Mouse (Mus musculus) thymus, postnatal 4 days (tissue): ENCODE results near the gene Smarcb1.

Source experiments
- DNase-seq: peaks from one replicate; pipeline ENCODE4 v3.0.0; 2021

The Smarcb1 gene

DNA sequence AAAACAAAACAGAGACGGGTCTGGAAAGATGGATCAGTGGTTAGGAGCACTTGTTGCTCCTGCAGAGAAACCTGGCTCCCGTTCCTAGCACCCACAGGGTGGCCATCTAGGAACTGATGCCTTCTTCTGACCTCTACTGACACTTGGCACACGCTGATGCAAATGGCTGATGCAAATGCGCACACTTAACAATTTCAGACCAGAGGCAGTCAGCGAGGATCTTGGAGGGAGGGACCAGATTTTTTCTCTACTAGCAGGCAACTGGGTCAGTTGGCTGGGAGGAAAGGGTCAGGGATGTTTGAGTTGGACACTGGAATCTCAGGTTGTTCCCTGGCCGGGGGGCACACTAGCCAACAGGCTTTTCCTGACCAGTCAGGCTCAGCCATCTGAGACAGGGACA is 11.5 kb upstream of the Smarcb1 start, which contains the start of gene Chchd10:
Gene Chchd10 (plus strand): TSS at position 240 of the 400 bp plus-strand sequence.
- no peak for DNase-seq

DNA sequence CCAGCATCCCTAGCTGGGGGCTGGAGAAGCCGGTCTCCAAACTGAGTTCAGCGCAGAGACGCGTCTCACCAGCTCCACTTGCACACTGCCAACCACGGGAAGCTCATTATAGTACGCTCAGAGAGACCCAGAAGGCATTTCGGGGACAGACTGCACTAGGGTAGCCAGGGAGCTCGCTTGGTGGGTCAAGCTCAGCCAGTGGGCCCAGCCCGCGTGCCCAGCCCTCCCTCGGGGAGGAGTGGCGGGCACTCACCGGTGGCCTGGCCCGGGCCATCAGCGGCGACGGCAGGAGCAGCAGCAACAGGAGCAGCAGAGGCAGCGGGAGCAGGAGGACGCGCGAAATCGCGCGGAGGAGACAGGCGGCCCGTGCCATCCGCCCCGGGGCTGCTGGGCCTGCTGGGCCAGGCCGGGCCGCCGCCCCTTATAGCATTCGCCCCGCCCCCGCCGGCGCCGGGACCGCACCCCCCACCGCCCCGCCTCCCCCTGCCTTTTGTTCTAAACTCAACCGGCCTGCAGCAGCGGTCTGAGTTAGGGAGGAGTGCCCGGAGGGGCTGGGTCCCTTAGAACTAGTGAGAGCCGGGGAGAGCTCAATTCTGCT is 10.8 kb upstream of the Smarcb1 start:
- DNase-seq: peak; percentile 70

- DNase-seq: no peak
Observed at GRCm38 (mm10) chr10:75931311-75931710, 9.9 kb upstream of the Smarcb1 start.

DNA sequence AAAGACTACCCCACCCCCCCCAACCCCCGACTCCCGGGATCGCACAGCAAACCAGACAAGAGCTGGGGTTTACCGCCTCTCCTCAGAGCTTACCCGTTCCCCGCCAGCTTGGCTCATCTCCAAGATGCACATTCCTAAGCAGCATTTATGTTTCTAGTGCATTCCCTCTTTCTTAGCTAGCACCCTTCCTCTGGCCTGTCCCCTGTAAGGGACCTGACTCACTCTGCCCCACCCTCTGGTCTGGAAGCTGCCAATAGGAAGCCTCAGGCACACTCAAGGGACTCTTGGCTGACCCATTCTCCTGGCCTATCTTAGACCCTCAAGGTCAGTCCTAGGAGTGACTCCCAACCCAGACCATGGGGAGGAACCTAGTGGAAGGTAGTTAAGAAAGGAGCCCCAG is 8.9 kb upstream of the Smarcb1 start:
- DNase-seq: no peak

- peak; percentile 50 for DNase-seq
Observed at GRCm38 (mm10) chr10:75926396-75926795, 5.0 kb upstream of the Smarcb1 start.

GRCm38 (mm10) chr10:75924324-75924723 is 2.9 kb upstream of the Smarcb1 start:
- DNase-seq: no peak

DNA sequence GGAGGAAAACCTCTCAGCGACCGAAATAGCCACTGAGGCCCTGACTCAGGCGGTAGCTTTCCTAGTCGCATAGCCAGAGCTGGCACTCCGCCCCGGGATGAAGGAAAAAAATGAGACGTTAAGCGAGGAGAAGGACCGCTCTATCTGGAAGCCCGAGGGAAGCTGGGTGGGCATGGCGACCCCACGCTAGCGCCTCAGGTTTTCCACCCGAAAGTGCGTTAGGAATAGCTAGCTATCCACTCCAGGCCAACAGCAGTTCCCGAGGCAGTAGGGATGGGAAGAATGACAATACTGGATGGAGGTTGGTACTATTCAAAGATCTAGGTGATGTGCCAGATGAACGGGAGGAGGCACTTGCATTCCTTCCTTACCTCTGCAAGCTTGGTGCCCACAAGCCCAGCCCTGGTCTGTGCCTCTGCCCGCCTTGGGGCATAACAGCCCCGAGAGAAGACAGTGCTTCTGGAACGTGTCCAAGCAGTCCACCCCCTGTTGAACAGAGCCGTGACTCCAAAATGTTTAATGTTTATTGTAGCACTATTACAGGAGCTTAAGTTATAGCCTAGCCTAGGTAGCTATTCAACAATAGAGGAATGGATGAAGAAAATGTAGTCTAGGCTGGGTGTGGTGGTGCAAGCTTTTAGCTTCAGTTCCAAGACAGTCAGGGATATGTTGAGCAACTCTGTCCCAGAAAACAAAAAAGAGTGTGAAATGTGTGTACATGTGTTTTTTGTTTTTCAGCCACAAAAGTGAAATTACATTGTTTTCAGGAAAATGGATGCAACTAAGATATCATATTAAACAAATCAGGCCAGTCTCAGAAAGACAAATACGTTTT is 526 bp upstream of the Smarcb1 start:
- DNase-seq: peak; percentile 48

GRCm38 (mm10) chr10:75919026-75919425 is 2.4 kb downstream of the Smarcb1 start:
- no peak for DNase-seq

DNA sequence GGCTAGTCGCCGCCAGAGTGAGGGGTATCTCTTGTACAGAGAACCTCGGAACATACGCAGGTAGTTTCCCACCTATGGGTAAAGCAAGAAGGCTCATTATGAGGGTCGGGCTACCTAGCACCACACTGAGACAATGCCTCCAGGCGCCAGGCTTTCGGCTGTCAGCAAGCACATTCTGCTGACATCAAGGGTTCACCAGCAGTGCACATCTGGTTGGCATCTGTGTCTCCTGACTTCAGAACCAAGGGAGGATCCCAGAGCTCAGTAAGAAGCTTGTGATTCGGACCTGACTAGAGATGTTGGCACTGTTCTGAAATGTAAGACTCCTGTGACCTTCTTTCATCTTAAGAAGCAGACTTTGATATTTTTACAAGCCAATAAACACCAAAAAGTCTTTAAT is 4.6 kb downstream of the Smarcb1 start:
- no peak for DNase-seq

DNA sequence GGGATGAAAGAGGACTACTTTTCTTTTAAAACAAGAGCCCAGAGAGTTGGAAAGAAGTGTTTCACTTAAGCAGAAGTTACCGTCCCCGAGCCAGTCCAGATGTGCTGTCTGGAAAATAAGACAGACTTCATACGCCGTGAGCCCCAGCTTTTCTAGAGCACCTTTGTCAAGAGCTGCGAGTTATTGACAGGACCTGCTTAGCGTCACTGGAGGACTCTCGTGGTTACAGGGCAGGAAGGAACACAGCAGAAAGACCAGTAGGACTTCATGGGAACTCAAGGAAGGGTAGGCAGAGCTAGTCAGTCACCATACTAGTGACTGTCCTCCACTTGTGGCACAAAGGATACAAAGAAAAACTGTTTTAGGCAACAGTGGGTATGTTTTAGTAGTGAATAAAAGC is 5.9 kb downstream of the Smarcb1 start:
- DNase-seq: no peak

- DNase-seq: no peak
Observed at GRCm38 (mm10) chr10:75913013-75913589, 8.3 kb downstream of the Smarcb1 start.

- no peak for DNase-seq
Observed at GRCm38 (mm10) chr10:75910698-75911097, 10.7 kb downstream of the Smarcb1 start.

- no peak for DNase-seq
Observed at GRCm38 (mm10) chr10:75906882-75907281, 14.5 kb downstream of the Smarcb1 start.

DNA sequence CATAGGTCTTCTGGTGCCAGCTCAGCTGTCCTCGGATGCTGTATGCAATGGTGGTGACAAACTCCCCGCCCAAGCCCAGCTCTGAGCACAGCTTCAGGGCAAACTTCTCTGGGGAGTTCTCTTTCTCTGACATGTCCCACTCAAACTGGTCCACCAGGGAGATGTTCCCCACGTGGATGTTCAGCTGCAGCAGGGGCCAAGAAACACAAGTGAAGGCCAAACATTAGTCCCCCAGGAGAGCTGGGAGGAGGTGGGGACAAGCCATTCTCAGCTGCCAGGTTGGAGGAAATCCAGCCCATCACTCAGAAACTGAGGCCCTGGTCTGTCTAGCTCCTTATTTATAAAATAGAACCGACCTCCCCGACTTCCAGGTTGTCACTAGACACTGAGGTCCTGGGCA is 17.0 kb downstream of the Smarcb1 start:
- DNase-seq: no peak

- DNase-seq: no peak
Observed at GRCm38 (mm10) chr10:75898846-75899245, 22.6 kb downstream of the Smarcb1 start.

DNA sequence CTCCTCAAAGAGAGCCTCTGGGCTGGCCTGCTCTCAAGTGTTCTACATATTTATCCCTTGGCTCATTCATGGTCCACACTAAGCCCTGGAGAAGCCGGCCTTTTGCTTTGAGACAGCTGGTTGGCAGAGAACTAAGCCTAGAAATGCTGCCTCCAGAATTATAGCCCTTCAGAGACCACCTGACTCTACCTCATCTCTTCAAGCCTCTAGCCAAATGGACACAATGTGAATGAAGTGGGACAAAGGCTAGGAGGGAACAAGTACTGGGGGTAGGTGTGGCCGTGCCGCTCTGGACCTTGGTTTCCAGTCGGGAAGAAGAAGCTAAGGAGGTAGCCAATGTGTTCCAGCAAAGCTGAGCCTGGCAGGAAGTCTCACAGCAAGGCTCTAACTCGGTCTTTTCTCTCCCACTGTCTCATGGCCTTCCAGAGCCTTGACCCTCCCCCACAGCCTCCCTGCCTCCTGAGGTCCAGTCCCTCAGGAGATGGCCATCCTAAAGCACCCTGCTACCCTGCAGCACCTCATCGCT is 23.3 kb downstream of the Smarcb1 start:
- no peak for DNase-seq

- peak; percentile 68 for DNase-seq
Observed at GRCm38 (mm10) chr10:75897373-75897772, 24.0 kb downstream of the Smarcb1 start.

- DNase-seq: no peak
Observed at GRCm38 (mm10) chr10:75896208-75896607, 25.2 kb downstream of the Smarcb1 start.

- DNase-seq: no peak
Observed at GRCm38 (mm10) chr10:75895730-75896129, 25.7 kb downstream of the Smarcb1 start.

GRCm38 (mm10) chr10:75894601-75895000 is 26.8 kb downstream of the Smarcb1 start:
- no peak for DNase-seq

DNA sequence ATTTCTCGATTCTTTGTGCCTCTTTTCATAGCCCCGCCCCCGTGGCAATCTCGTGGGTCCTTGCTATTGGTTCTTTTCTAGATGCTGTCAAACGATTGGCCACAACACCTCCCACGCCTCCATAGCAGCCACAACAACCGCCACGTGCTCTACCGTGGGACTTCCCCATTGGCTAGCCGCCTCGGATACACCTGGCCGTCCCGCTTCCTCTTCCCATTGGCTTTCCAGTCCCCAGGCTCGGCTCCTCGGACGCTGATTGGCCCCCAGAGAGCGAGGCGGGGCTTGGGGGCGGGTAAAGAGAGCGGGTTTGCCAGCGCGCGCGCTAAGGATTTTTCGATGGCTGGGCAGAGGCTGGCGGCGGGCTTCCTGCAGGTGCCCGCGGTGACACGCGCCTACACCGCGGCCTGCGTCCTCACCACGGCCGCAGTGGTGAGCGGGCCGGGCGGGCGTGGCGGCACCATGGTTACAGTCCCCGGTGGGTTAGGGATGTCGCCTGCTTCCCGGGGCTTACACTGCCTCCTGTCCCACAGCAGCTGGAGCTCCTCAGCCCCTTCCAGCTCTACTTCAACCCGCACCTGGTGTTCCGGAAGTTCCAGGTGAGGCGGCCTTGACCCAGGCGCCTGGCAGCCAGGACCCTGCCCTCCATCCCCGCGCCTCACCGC is 28.2 kb downstream of the Smarcb1 start, which contains the start of gene Derl3:
Gene Derl3 (plus strand): TSS at position 325 of the 662 bp plus-strand sequence.
- peak; percentile 94 for DNase-seq

- no peak for DNase-seq
Observed at GRCm38 (mm10) chr10:75889406-75890153, 31.8 kb downstream of the Smarcb1 start.
